Mouse (Mus musculus): ENCODE measurements at regions not wholly inside any gene's neighbourhood (a gene's known extent, or its start where the extent isn't known, plus 50 kb on each side); places are given as distances from the start of the nearest gene placed in this dataset.

- ATAC-seq (ENCODE audit: poor library complexity, severe bottlenecking), result no peak
These were observed 83.1 kb downstream of the Thbs2 start for GRCm38 (mm10) chr17:14610791-14611522.

GRCm38 (mm10) chr17:14608845-14609244 lies 85.2 kb downstream of the Thbs2 start:
- no peak for ATAC-seq (ENCODE audit: poor library complexity, severe bottlenecking)

GRCm38 (mm10) chr17:14606356-14606989 lies 87.6 kb downstream of the Thbs2 start:
- ATAC-seq (ENCODE audit: poor library complexity, severe bottlenecking), result no peak

GRCm38 (mm10) chr17:14599681-14600080 lies 94.4 kb downstream of the Thbs2 start:
- no peak for ATAC-seq (ENCODE audit: poor library complexity, severe bottlenecking)

GRCm38 (mm10) chr17:14596470-14596869 lies 97.6 kb downstream of the Thbs2 start:
- no peak for ATAC-seq (ENCODE audit: poor library complexity, severe bottlenecking)

GRCm38 (mm10) chr17:14595525-14595924 lies 98.5 kb downstream of the Thbs2 start:
- no peak for ATAC-seq (ENCODE audit: poor library complexity, severe bottlenecking)

GRCm38 (mm10) chr17:14588086-14588817 lies 105.8 kb downstream of the Thbs2 start:
- no peak for ATAC-seq (ENCODE audit: poor library complexity, severe bottlenecking)

- no peak for ATAC-seq (ENCODE audit: poor library complexity, severe bottlenecking)
These were observed 114.4 kb downstream of the Thbs2 start for GRCm38 (mm10) chr17:14579671-14580070.

- no peak for ATAC-seq (ENCODE audit: poor library complexity, severe bottlenecking)
These were observed 115.3 kb downstream of the Thbs2 start for GRCm38 (mm10) chr17:14578721-14579120.

GRCm38 (mm10) chr17:14578194-14578593 lies 115.8 kb downstream of the Thbs2 start:
- no peak for ATAC-seq (ENCODE audit: poor library complexity, severe bottlenecking)

- no peak for ATAC-seq (ENCODE audit: poor library complexity, severe bottlenecking)
These were observed 117.9 kb downstream of the Thbs2 start for GRCm38 (mm10) chr17:14576159-14576558.

- no peak for ATAC-seq (ENCODE audit: poor library complexity, severe bottlenecking)
These were observed 122.9 kb downstream of the Thbs2 start for GRCm38 (mm10) chr17:14571143-14571542.

GRCm38 (mm10) chr17:14570266-14570775 lies 123.7 kb downstream of the Thbs2 start:
- no peak for ATAC-seq (ENCODE audit: poor library complexity, severe bottlenecking)

GRCm38 (mm10) chr17:14562191-14562590 lies 131.8 kb downstream of the Thbs2 start:
- ATAC-seq (ENCODE audit: poor library complexity, severe bottlenecking), result no peak

GRCm38 (mm10) chr17:14557214-14557613 lies 136.8 kb downstream of the Thbs2 start:
- ATAC-seq (ENCODE audit: poor library complexity, severe bottlenecking), result no peak

- no peak for ATAC-seq (ENCODE audit: poor library complexity, severe bottlenecking)
These were observed 140.8 kb downstream of the Thbs2 start for GRCm38 (mm10) chr17:14553195-14553594.

- no peak for ATAC-seq (ENCODE audit: poor library complexity, severe bottlenecking)
These were observed 142.0 kb downstream of the Thbs2 start for GRCm38 (mm10) chr17:14552081-14552480.

- ATAC-seq (ENCODE audit: poor library complexity, severe bottlenecking), result no peak
These were observed 142.4 kb downstream of the Thbs2 start for GRCm38 (mm10) chr17:14551610-14552009.

- ATAC-seq (ENCODE audit: poor library complexity, severe bottlenecking), result peak; percentile 88
These were observed 148.1 kb downstream of the Thbs2 start for GRCm38 (mm10) chr17:14545822-14546473.

- no peak for ATAC-seq (ENCODE audit: poor library complexity, severe bottlenecking)
These were observed 149.6 kb downstream of the Thbs2 start for GRCm38 (mm10) chr17:14544343-14545002.

- ATAC-seq (ENCODE audit: poor library complexity, severe bottlenecking), result no peak
These were observed 153.0 kb downstream of the Thbs2 start for GRCm38 (mm10) chr17:14541035-14541434.
